Mouse (Mus musculus) spleen, postnatal 14 days (tissue): ENCODE measurements around the gene Fxyd6.

Experiments
- DNase-seq, 2 experiments: peaks; one replicate each; pipeline ENCODE4 v3.0.0; 2021 to 2022; ENCODE audit warnings: low spot score in 2 of 2

The Fxyd6 gene

DNA sequence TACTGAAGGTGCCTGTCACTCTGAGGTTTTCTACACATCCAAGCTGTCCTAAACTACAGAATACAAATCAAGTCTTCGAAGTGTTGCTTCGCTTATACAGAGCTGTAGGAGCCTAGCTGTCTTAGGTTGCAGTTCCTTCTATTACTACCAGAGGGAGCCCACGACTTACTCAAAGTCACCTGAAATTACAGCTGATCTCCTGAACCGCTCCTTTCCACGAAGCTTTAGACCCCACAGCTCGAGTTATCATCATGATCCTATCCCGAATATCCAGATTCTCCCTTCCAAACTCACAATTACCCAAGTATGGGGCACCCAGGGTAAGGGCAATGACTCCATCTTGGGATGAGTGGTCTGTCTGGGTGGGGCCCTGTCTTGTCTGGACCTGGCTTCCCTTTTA is 41.8 kb downstream of the Fxyd6 start:
- no peak for DNase-seq

DNA sequence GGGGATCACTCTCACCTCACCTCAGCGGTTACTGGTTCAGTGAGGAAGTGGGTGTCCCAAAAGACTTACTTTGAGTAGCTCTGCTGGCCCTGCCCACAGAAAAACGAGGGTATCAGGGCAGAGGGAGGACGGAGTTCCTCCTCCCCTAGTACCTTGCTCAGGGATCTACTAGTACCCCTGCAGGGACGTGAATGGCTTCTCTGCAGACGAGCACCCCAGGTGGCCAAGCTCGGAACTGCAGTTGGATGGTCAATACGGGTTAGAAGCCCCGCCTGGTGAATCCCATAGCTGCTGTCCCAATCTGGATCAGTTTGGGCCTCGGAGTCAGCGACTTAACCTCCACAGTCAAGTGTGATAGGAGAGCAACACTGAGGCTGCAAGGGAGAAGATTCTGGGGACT is 42.3 kb downstream of the Fxyd6 start:
- DNase-seq: peak; percentile 66 to 82

DNA sequence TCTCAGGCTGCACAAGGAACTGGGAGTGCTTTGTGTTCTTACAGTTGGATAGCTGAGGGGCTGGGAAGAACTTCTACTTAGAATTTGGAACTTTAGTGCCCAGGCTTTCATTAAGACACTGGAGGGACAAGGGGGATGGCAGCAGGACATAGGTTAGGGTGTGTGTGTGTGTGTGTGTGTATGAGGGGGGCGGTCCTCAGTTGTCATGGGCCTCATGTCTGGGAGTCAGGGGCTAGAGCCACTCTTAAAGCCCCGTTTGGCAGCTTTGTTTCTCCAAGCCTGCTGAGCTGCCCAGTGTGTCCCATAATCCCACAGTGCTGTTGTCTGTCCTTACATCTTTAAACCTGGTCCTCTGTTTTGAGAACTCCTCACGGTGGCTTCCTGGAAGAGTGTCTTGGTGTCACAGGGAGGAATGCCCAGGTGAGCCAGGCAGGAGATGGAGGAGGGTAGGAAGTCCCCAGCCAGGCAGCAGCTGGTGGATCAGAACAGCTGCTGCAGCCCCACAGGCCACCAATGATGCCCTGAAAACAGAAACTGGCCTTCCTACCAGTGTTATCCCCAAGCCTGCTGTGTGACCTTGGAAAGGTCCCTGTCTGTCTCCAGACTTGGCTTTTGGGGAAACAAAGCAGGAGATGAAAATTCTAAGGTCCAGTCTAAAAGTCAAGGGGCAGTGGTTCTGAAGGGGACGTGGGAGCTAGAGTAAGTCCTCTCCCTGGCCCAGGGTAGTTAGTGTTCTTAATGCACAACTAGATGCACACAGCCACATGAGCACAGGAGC is 42.9 kb downstream of the Fxyd6 start:
- no peak for DNase-seq

- peak in 1 of 2 experiments; percentile 9 for DNase-seq
These were observed 43.6 kb downstream of the Fxyd6 start for GRCm38 (mm10) chr9:45413478-45414140.

DNA sequence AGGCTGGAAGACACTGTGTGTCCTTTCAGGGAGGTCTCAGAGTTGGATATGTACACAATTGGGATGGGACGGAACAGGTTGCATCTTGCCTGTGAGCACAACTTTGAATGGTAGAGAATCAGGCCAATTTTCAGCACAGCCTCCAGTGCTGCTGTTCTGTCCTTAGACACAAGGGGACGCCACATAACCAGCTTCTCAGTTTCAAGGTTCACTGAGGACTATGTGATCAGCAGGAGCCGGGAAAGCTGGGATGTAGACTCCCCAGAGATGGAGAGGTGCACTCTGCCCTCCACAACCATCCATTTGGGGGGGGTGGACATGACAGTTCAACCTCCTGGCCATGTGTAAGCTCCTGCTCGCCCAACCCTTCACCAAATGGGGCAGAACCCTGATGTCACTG is 45.9 kb downstream of the Fxyd6 start:
- DNase-seq: peak in 1 of 2 experiments; percentile 29

GRCm38 (mm10) chr9:45417245-45417644 is 47.3 kb downstream of the Fxyd6 start:
- peak; percentile 18 to 57 for DNase-seq

GRCm38 (mm10) chr9:45418252-45418651 is 48.3 kb downstream of the Fxyd6 start:
- no peak for DNase-seq

- no peak for DNase-seq
These were observed 51.2 kb downstream of the Fxyd6 start for GRCm38 (mm10) chr9:45421209-45421608.

GRCm38 (mm10) chr9:45422761-45423298 is 52.8 kb downstream of the Fxyd6 start:
- no peak for DNase-seq

DNA sequence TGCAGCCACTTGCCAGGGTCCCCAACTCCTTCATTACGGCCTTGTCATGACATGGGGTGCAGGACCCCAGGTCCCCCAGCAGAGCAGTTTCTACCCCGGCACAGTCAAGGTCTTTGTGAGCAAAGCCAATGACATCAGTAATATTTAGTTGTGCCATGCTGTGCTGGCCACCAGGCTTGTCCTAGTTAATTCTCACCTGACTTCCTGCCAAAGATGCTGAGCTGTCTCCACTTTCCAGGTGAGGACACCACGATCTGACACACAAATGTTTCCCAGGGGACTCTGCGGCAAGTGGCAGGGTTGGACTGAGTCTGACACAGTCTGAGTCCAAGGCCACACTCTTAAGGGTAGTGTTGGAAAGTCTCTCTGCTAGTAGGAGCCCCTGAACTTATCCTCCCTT is 56.5 kb downstream of the Fxyd6 start, which contains the start of gene Dscaml1:
Gene Dscaml1, plus strand, starts transcription at position 173 of the 400 bp plus-strand sequence.
- DNase-seq: no peak

DNA sequence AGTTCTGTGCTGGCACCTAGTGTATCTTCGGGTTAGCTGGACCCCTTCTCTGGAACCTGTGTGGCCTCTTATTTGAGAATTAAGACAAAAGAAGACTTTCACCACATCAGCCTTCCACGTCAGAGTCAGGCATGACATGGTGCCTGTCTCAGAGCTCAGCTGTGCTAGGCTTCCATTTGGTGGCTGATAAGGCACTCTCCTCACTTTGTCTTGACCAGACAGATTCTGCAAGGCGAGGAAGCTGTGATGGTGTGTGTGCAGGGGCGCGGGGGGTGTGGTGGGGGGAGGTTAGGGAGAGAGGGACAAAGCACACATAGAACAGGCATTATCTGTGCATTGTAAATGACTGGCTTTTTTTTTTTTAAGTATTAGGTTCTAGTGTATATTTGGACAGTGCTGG is 59.4 kb downstream of the Fxyd6 start:
- DNase-seq: no peak

DNA sequence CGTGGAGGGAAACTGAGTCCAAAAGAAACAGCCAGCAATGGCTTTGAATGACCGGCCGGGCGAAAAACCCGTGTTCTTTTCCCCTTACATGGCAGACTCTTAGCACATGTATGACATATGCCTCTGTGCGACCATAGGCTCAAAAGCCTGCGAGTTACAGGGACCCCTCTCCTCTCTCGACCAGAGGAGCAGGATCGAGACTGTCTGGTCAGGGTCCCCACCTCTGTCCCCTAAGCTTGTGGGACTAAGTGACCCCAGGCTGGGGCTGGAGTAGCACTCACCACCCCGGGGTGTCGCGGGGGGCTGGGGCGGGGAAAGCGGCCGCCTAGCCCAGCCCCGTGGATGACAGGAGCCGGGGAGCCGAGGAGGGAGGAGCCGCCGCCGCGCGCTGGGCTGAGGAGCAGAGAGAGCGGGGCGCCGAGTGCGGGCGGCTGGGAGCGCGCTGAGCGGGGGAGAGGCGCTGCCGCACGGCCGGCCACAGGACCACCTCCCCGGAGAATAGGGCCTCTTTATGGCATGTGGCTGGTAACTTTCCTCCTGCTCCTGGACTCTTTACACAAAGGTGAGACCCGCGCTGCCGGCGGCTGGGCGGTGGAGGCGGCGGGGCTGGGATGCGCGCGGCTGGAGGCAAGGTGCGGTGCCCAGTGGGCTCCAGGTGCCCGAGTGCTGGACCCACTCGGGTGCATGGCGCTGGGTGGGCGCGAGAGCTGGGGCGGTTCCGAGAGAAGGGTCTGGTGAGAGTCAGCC is 60.1 kb downstream of the Fxyd6 start:
- no peak for DNase-seq

DNA sequence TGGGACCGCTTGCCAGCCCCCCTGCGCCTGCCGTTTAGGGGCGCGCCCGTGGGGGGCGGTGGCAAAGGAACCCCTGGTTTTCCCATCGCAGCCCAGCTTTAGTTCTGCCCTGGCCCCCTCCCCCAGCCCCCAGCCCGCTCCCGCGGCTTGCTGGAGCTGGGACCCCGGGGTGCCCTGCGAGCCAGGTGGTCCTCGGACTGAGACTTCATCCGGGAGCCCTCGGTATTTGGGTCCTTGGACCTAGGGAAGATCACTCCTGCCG is 60.6 kb downstream of the Fxyd6 start:
- no peak for DNase-seq

DNA sequence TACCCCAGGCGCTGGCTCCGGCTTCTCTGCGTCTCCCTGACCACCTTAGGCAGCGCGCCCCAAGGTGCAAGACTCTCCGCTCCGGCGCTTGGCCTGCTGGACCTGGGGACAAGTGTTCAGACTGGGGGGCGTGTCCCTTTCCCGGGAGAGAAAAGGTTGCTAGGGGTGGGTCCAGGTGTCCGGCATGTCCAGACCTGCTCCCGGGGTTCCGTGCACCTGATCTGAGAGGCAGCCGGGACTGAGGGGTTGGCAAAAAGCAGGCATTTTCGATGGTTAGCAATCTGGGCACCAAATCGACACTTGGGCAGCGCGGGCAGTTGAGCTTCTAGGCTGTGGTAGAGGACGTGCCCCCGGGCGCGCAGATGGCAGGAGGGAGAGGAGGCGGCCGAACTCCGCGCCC is 61.2 kb downstream of the Fxyd6 start:
- DNase-seq: no peak

GRCm38 (mm10) chr9:45432639-45433038 is 62.7 kb downstream of the Fxyd6 start:
- no peak for DNase-seq

DNA sequence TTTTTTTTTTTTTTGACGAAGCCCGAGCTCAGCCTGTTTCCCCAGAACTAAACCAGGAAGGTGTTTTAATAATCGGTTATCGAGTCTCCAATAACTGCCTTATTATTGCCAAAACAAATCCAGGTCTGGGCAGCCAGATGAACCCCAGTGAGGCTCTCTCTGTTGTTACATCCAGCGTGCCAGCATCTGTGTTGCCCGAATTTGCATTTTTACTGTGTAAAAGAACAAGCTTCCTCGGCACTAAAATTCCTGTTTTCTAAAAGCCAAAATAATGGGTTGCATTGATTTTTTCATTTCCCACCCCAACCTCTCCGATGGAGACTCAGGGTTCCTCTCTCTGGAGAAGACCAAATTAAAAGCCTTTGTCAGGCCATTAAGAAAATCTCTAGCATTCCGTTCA is 63.1 kb downstream of the Fxyd6 start:
- no peak for DNase-seq

DNA sequence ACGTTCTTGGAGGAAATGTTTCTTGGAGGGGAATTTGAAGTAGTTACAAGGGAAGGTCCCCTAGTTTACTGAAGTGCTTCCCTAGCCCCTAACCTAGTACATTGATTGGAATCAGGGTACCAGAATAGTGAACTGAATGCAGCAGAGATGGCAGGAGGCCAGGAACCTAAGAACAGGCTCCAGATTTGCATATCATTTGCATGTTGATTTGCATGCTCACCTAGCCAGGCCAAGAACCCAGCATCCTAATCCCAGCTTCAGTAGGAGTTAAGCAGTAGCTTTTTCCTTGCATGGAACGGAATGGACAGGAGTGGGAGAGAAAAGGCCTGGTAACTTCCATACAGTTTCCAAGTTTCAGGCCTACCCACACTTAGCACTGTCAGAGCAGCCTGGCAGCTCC is 64.2 kb downstream of the Fxyd6 start:
- no peak for DNase-seq

- no peak for DNase-seq
These were observed 69.0 kb downstream of the Fxyd6 start for GRCm38 (mm10) chr9:45439025-45439424.

DNA sequence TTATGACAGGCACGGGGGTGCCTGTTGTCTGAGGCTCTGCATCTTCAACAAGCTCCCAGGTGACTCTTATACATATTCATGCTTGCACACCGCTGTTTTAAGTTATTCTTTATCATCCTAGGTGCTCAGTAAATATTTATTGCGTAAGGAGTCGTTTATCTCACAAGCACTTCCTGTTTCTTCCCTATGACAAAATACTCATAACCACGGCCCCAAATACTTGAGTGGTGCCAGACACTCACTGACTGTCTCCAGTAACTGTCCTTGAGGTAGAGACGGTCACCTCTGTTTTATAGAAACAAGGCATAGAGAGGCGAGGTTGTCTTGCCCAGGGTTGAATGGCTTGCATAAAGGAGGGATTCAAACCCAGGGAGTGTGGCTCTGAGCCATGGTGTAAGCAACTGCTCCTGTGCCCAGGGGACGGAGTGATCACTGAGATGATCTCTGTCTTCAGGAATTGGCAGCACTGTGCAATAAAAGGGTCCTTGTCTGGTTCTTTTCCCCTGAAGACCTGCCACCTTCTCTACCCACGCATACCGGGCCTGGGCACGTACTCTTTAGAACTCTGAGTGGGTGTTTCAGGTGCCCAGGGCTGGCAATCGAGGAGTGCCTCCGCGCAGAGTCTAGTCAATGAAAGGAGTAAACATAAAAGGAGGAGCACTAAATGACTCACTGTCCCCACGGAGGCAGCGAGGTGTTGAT is 70.2 kb downstream of the Fxyd6 start:
- no peak for DNase-seq

DNA sequence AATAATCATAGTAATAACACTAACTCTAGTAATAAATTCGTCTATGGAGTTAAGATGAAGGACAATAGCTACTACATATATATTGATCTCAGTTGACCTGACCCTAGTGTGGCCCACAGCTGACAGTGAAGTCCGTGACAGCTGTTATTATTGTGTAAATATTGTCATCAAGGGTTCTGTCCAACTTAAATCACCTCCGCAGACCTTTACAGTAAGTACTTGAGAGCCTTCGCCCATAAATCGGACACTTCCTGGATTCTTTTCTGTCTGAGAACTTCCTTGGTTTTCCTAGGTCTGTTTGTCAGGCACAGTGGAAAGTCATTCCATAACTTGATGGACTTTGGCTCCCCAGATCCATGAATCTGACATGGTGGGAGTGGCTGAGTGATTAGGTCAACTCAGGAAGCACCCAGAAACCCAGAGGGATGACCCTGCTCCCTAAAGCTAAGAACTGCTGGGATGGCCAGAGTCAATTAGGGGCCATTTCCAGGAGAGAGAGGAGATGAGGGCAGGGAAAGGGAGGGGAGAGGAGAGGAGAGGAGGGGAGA is 74.3 kb downstream of the Fxyd6 start:
- DNase-seq: no peak
